ENCODE assay signal across 8 mouse cellular contexts in the genomic region with DNA sequence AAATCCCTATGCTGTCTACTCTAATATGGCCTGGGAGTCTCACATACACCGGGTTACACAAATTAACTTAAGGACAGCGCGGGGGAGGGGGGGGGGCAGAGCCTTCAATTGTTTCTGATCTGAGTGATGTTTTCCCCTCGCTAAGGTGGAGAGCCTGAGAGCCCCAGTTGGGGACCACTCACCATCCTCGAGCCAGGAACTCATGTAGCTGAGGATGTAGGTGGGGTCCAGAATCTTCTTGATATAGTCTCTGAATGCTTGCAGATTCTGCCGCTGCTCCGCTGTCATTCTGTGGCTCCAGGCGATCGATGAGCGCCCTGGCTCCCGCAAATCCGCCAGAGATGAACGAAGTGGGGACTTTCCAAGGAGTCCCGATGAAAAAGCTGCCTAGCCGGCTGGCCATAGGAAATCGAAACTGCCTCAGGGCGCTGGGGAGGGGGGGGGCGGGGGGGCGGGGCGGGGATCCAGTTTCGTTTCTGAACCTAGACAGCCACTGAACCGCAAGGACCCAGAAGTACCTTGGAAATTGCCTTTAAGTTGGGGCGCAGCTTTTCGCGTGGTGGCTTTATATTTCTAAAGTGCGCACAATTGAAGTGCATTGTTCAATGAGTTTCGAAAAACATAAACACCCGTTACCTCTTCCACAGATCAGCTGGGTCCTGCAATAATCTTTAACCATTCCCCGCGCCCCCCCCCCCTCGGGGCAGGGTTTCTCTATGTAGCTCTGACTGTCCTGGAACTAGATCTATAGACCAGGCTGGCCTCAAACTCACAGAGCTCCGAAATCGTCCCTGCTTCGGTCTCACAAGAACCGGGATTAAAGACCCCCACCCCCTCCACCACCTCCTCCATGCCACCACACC. TPM values are rescaled to one million over a fixed set of nuclear protein-coding genes. Genes with fewer than 3 reads are reported as not detected.
DNase-seq lines count a peak whose midpoint lies in the region; ATAC-seq and TF ChIP-seq lines count a peak whose summit lies in the region.

TSS of gene Ddx58 (minus strand) at position 420 of the 863 bp plus-strand sequence.

- peak within 1 kb of the TSS; percentile 44 for H3K4me3 ChIP-seq in embryonic facial prominence, embryonic 12.5 days
- H3K4me3 ChIP-seq in heart, embryonic 14.5 days (ENCODE audit: control insufficient read depth in 1 of 2, insufficient read depth in 1 of 2, low read depth in 1 of 2, low read length in 2 of 2) = peak within 1 kb of the TSS; percentile 74 to 91
- peak within 1 kb of the TSS; percentile 74 for H3K4me3 ChIP-seq in kidney, postnatal 0 days (replicated peaks; ENCODE audit: low read depth, low read length)
- peak within 1 kb of the TSS; percentile 78 for H3K4me3 ChIP-seq in small intestine, adult 2 months (ENCODE audit: low read depth, low read length)

- H3K4me1 ChIP-seq in embryonic facial prominence, embryonic 12.5 days = no peaks in the 10 kb centered on the region
- peaks cover 3 to 6% of the 10 kb centered on the region in 2 experiments; a peak in 3 of 4 replicates for H3K4me1 ChIP-seq in heart, embryonic 14.5 days (ENCODE audit: control insufficient read depth in 2 of 2, insufficient read depth in 2 of 2, low read length in 2 of 2)
- H3K4me1 ChIP-seq in kidney, postnatal 0 days (replicated peaks; ENCODE audit: insufficient read depth, low read length) = peaks cover 6% of the 10 kb centered on the region; the same call in 1 of the 2 replicates
- H3K4me1 ChIP-seq in small intestine, adult 2 months (ENCODE audit: control insufficient read depth, insufficient read depth, insufficient read length, low read length) = peaks cover 5% of the 10 kb centered on the region; the same call in 1 of the 2 replicates

- no peaks in the 10 kb centered on the region for H3K9me3 ChIP-seq in embryonic facial prominence, embryonic 12.5 days
- no peaks in the 10 kb centered on the region for H3K9me3 ChIP-seq in heart, embryonic 14.5 days (ENCODE audit: control insufficient read depth, low read length)
- H3K9me3 ChIP-seq in kidney, postnatal 0 days (replicated peaks; ENCODE audit: low read length) = no peaks in the 10 kb centered on the region

- H3K27me3 ChIP-seq in embryonic facial prominence, embryonic 12.5 days = no peaks in the 10 kb centered on the region
- no peaks in the 10 kb centered on the region for H3K27me3 ChIP-seq in heart, embryonic 14.5 days (ENCODE audit: control insufficient read depth, insufficient read depth, low read length)
- H3K27me3 ChIP-seq in kidney, postnatal 0 days (ENCODE audit: insufficient read depth, low read length) = no peaks in the 10 kb centered on the region
- H3K27me3 ChIP-seq in small intestine, adult 2 months (ENCODE audit: control insufficient read depth, insufficient read depth, low read length) = no peaks in the 10 kb centered on the region

- H3K9ac ChIP-seq in embryonic facial prominence, embryonic 12.5 days = peak within 1 kb of the TSS; percentile 53
- peak within 1 kb of the TSS; percentile 79 for H3K9ac ChIP-seq in heart, embryonic 14.5 days (ENCODE audit: low read length)
- peak within 1 kb of the TSS; percentile 63 for H3K9ac ChIP-seq in kidney, postnatal 0 days (ENCODE audit: low read depth, low read length)

- H3K27ac ChIP-seq in embryonic facial prominence, embryonic 12.5 days = peak within 1 kb of the TSS; percentile 60; the same call in 1 of the 2 replicates
- peak within 1 kb of the TSS; percentile 60 to 66 for H3K27ac ChIP-seq in heart, embryonic 14.5 days (replicated peaks in 1 of 2; ENCODE audit: control insufficient read depth in 1 of 2, insufficient read depth in 1 of 2, low read depth in 2 of 2, low read length in 2 of 2)
- peak within 1 kb of the TSS; percentile 82 for H3K27ac ChIP-seq in kidney, postnatal 0 days
- peak within 1 kb of the TSS; percentile 85 for H3K27ac ChIP-seq in small intestine, adult 2 months (ENCODE audit: insufficient read depth, low read depth, low read length)

- ATAC-seq in embryonic facial prominence, embryonic 12.5 days (ENCODE audit: insufficient number of reproducible peaks, insufficient read depth, low FRiP score, low TSS enrichment) = peak; percentile 38; the same call in 1 of the 2 replicates
- peak; percentile 27; the same call in 1 of the 2 replicates for ATAC-seq in heart, embryonic 14.5 days (ENCODE audit: insufficient number of reproducible peaks, insufficient read depth, low FRiP score, low read depth)
- peak; percentile 68 for ATAC-seq in kidney, postnatal 0 days (replicated peaks; ENCODE audit: low FRiP score, low read depth)

- 0 out of 2 replicates have a peak, but pooled peaks have one; percentile 36 for TF ChIP-seq POLR2A in small intestine, adult 2 months (IDR thresholded peaks at IDR 0.05; ENCODE audit: low read depth, low read length)

- peak; percentile 73 for DNase-seq in CD4-positive, CD25-positive, alpha-beta regulatory T cell, adult 2 months (ENCODE audit: low read depth, low spot score)
- DNase-seq in ZHBTc4 (ENCODE audit: low read depth, low spot score) = peak; percentile 40
- peak; percentile 78 for DNase-seq in kidney, postnatal 0 days (ENCODE audit: low spot score)
- DNase-seq in lung, postnatal 4 days = peak; percentile 43 to 47
- no peak for DNase-seq in left cerebral cortex, adult 18-20 months (ENCODE audit: low spot score in 2 of 2)

- 4% methylated on average over 35 of the region's 35 CpGs for WGBS in embryonic facial prominence, embryonic 12.5 days
- 3% methylated on average over 34 of the region's 35 CpGs for WGBS in heart, embryonic 14.5 days
- under 1% methylated on average over 35 of the region's 35 CpGs for WGBS in kidney, postnatal 0 days
- 1% methylated on average over 35 of the region's 35 CpGs for WGBS in small intestine, adult 2 months

- peak within 1 kb of the TSS; percentile 79 for H3K4me2 ChIP-seq in embryonic facial prominence, embryonic 12.5 days (replicated peaks)
- peak within 1 kb of the TSS; percentile 96 for H3K4me2 ChIP-seq in heart, embryonic 14.5 days (ENCODE audit: low read length)
- H3K4me2 ChIP-seq in kidney, postnatal 0 days (ENCODE audit: low read length) = peak within 1 kb of the TSS; percentile 77

- no peaks in the 10 kb centered on the region for H3K36me3 ChIP-seq in embryonic facial prominence, embryonic 12.5 days
- H3K36me3 ChIP-seq in heart, embryonic 14.5 days (ENCODE audit: control insufficient read depth, insufficient read depth, low read length) = peaks cover 5% of the 10 kb centered on the region; the same call in 1 of the 2 replicates
- no peaks in the 10 kb centered on the region for H3K36me3 ChIP-seq in kidney, postnatal 0 days (ENCODE audit: insufficient read depth, low read length)
- peaks cover 10% of the 10 kb centered on the region for H3K36me3 ChIP-seq in small intestine, adult 2 months (ENCODE audit: control insufficient read depth, insufficient read depth, low read length)

- TF ChIP-seq CTCF in kidney, postnatal 0 days (IDR thresholded peaks at IDR 0.05; ENCODE audit: low read depth) = no peak
- no peak for TF ChIP-seq CTCF in small intestine, adult 2 months (IDR thresholded peaks at IDR 0.05; ENCODE audit: extremely low read depth, insufficient read length, insufficient replicate concordance, low read depth, low read length)

RNA-seq across cellular contexts. Expression of gene Ddx58, which starts in this region (rescaled TPM):
- polyA plus RNA-seq in embryonic facial prominence, embryonic 12.5 days (2016; fragmentation: Nextera tagmentation; extraction: Ambion mirVana) = 8.3 and 8.5 TPM in 2 replicates
- polyA plus RNA-seq in heart, embryonic 14.5 days (2014; fragmentation: Nextera tagmentation; extraction: Ambion mirVana) = 10.4 and 10.8 TPM in 2 replicates
- polyA plus RNA-seq in kidney, postnatal 0 days (2015; fragmentation: Nextera tagmentation; extraction: Ambion mirVana) = 11.9 and 14.0 TPM in 2 replicates
- 8.1 and 19.9 TPM in 2 replicates for polyA plus RNA-seq in small intestine, adult 2 months (2012; rRNA removed)
- 1 to 10 TPM; 4.0 to 4.4 TPM for total RNA-seq in left cerebral cortex, adult 18-20 months (2021)

Comparison
In these comparisons a context has a peak if more than half of its experiments do, and no peak if none do; other contexts are left out.
1. DNase-seq: peak in CD4-positive, CD25-positive, alpha-beta regulatory T cell, adult 2 months (single experiment), ZHBTc4 (single experiment), kidney, postnatal 0 days (single experiment) and lung, postnatal 4 days (2 of 2); none in left cerebral cortex, adult 18-20 months (0 of 2).
2. Peak in every context shown above with its lines, with median percentiles within 50 percentile points of each other: ATAC-seq, H3K27ac ChIP-seq, H3K4me2 ChIP-seq, H3K4me3 ChIP-seq and H3K9ac ChIP-seq.